Mouse (Mus musculus): ENCODE results near the gene Actr5.

DNA sequence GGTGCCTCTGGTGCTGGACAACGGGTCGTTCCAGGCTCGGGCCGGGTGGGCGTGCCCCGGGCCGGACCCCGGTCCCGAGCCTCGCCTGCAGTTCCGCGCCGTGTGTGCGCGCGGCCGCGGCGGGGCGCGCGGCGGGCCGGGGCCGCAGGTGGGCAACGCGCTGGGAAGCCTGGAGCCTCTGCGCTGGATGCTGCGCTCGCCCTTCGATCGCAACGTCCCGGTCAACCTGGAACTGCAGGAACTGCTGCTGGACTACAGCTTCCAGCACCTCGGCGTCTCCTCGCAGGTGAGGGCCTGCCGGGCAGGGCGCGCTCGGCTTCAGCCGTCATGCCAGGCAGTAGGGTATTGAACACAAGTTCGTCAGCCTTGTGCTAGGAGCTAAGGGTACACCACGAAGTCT is 543 bp downstream of the Actr5 start:
- TF ChIP-seq CTCF (IDR thresholded peaks at IDR 0.05; ENCODE audit: extremely low read depth, insufficient read depth, insufficient read length, insufficient replicate concordance) (no peak), POLR2A (IDR thresholded peaks at IDR 0.05; ENCODE audit: low read depth, low read length) (no peak)

Measured in spleen, adult 2 months (tissue).